Mouse (Mus musculus): ENCODE data around the gene Tc2n.

GRCm38 (mm10) chr12:101740045-101740444 lies 21.7 kb upstream of the Tc2n start:
- TF ChIP-seq CTCF (IDR thresholded peaks at IDR 0.05; ENCODE audit: low read depth, low read length) (no peak), EP300 (IDR thresholded peaks at IDR 0.05; ENCODE audit: insufficient read depth, low read depth, low read length) (no peak), POLR2A (IDR thresholded peaks at IDR 0.05; ENCODE audit: insufficient read depth, low read length) (no peak)
